Mouse (Mus musculus) neural tube, embryonic 10.5 days (tissue): ENCODE results near the gene Meaf6.

ENCODE experiments used
- DNase-seq: peaks from one replicate; pipeline ENCODE4 v3.0.0-alpha.2; 2017; ENCODE audit warnings: low spot score; ENCODE audit errors: extremely low spot score

Gene Meaf6

DNA sequence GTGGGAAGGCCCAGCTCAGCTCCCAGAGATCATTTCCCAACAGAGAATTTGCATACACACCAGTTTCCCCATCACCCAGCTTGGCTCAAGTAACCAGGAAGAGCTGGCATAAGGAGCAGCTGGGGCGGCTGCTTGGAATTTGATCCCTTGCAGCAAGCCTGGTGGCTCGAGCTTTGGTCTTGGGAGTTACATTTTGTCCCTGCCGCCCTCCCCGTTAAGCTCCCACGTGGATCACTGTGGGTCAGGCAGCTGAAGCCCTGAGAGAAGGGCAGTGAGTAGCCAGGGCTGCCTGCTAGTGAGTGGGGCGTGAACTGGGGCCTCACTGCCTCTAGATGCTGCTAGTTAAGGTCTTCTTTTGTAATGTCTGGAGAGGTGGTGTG, 30.8 kb downstream of the Meaf6 start:
- no peak for DNase-seq

DNA sequence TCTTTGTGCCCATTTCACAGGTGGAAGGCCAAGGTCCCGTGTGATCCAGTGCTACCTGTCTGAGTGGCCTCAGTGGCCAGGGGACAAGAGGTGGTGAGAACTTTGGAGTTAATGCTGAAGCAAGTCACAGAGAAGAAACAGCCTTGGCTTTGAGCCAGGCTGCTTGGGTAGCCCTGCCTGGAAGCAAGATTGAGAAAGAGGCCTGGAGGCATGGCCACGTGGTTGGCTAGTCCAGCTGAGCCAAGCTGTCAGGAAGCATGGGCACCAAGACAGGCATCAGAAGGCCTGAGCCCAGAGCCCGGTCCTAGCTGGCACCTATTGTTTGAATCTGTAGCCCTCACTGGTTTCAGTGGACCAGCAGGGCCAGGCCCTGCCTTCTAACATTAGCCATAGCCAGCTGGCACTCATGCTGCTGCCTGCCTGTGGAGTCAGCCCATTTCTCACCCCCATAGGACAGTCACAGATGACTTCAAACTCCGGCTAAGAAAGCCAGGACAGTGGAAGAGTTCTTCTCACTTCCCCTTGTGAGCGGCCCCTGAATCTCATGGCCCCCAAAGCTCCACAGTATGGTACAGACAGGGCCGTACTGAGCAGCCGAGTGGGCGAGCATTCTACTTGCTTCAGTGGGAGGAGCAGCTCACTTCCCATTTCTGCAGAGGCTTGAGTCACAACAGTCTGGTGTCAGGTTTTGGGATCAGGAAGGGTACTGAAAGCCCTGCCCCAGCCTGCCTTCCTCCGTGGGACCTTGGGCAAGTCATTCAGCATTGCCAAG, 31.3 kb downstream of the Meaf6 start:
- DNase-seq = no peak

DNA sequence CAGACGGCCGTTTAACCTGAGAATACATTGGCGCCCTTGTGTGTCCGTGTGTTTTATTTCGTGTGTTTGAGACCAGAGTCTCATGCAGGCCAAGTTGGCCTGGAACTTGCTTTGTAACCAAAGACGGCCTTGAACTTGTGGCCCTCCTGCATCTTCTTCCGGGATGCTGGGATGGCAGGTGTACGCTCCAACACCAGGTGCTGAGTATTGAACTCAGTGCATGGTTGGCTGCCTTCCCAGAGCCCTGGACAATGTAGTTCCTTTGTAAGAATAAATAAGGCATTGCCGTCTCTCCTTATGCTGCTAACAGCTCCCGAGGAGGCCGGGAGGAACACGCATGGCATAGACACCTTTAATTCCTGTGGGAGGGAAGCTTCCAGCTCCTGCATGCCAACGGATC, 32.0 kb downstream of the Meaf6 start:
- no peak for DNase-seq

DNA sequence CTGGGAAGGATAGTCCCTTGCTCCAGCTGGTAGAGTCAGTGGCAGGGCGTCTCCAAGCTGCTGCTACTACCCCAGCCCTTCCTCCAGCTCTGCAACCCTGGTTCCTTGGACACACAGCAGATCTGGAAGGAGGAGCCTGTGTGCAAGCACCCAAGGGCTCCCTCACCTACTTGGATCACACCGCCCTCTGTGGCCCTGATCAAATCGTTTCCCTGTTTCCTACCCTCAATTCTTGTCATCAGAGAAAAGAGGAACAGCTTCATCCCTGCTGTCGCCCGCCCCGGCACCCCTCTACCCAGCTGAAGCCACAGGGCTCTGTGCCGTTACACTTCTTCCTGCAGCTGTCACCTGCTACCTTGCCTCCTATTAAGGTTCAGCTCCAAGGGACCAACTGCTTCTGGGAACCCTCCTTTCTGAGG, 33.0 kb downstream of the Meaf6 start:
- no peak for DNase-seq

DNA sequence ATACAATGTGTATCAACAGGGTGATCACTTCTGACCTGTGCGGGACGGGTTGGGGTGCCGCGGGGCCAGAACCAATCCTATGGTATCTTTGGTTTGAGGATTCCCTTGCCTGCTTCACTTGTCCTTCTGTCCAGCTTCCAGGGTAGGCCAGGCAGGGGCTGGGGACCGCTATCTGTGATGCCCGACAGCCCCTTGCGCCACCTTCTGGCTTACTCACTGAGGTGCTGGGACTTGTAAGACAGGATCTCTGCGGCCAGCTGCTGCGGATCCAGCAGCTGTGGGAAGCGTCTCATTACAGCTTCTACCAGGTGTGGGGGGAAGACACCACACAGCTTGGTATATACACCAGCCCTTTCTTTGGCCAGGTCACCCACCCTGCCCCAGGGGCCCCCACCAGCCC, 34.1 kb downstream of the Meaf6 start:
- peak; percentile 39 for DNase-seq

DNA sequence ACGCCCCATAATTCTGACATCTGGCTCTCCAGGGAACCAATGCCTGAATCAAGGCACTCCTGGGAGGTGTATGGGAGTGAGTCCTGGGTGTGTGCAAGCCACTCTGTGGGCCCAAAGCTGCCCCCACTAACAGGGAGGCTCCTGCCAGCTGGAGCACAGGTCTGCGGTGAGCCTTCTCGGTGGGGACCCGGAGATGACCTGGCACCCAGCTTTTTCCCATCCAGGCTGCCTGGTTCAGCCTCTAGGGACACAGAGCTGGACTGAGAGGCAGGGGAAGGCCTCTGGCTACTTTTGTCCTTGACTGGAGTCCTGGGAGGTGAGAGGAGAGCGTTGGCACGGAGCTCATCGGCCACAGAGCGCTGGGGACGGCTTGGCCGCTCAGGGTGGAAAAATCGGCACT, 34.8 kb downstream of the Meaf6 start:
- DNase-seq = no peak

DNA sequence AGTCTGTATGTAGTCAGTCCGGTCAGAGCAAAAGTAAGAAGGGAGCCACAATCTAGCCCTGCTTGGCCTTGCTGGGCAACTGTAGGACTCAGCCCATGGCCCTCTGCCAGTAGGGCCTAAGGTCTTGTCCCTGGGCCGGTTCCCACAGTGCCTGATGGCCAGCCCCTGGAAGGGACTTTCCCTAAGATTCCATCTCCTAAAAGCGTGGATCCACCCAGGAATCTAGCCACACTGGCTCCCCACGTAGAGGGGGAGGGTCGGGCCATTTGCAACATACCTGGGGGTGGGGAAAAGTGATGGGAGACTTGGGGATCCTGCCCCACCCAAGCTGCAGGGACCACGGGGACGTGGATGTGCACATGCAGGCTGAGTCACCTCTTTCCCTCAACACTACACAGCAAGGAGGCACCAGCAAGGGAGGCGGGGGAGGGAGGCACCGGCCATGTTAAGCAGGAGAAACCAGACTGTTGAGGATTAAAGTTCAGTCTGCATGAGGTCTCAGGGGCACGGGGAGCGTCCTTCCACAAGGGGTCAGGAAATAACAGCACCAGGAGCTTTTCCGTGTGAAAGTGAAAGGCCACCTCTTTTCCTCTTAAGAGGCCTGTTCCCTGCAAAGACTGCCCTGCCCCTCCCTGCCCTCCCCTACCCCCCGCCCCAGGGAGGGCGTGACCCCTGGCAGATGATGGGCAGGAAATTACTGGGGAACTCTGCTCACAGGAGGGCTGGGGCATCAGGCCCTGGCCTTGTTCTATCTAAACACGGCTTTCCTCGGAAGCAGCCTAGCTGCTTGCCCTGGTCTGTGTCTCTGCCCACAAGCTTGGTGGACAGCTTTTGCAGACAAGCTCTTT, 37.7 kb downstream of the Meaf6 start:
- DNase-seq = peak; percentile 35

DNA sequence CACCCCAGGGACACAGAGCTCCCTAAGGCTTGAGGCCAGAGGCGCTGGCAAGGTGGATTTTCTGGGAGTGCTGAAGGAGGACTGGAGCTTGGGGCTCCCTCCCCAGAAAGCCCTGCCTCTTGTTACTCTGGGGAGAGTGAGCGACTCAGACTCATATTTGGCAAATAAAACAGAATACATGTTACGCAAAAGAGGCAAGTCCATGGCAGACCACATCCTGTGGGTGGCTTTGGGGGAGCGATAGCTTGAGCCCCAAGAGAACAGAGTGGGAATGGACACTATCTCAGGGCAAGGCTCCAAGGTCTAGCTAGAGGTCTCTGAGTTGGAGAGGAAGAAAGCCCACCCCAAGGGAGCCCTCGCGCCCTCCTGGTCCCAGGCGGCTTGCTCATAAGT, 38.3 kb downstream of the Meaf6 start:
- no peak for DNase-seq

DNA sequence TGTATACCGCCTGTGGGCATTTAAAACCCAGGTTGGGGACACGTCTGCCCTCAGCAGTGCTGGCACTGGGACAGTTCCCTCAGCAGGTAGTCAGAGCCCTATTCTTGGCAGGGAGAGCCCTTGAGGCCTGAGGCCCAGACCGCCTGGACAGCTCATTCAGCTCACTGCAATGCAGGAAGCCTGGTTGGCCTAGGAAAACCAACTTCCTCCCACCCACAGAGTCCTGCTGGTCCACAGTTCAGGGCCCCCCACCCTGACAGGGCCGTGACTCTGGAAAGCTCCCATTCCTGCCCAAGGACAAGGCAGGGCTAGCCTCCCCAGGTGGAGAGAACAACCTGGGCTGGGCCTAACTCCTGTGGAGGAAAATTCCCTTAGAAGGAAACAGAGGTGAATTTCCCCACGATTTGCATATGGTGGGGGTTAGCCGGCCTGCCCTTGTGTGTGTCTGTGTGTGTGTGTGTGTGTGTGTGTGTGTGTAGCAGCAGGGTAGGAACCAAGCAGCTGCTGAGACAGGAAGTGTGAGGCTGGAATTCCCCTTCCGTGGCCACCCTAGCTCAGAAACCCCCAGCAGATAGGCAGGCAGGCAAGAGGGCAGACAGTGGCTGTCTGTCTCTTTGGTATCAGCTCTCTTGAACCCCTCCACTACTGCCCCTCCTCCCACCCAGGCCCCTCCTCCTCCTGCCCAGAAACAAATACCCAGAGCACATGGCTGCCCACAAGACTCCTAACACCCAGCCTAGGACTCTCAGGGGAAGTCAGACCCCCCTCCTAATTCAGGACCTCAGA, 39.7 kb downstream of the Meaf6 start:
- DNase-seq = no peak

DNA sequence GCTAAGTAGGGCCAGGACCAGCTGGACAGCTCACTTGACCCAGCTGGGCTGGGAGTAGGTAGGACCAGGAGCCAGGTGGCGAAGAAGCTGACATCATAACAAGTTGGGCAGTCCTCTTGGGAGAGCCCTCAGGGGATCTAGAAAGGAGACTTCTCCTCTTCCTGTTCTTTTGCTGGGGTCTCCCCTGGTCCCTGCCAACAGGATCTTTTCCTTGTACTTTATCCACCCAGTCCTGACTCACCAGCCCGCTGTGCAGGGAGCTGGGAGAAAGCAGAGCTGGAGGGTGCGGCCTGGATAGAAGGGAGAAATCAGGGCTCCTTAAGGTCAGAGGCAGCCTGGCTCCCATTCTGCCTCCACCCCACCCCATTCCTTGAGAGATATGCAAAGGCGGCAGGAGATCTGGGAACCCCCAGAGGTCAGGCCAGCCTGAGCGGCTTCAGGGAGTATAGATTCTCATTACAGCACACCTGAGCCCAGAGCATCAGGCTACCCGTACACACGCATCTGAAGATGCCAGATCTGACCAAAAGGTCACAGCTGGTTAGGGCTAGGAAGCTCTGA, 40.5 kb downstream of the Meaf6 start:
- no peak for DNase-seq

DNA sequence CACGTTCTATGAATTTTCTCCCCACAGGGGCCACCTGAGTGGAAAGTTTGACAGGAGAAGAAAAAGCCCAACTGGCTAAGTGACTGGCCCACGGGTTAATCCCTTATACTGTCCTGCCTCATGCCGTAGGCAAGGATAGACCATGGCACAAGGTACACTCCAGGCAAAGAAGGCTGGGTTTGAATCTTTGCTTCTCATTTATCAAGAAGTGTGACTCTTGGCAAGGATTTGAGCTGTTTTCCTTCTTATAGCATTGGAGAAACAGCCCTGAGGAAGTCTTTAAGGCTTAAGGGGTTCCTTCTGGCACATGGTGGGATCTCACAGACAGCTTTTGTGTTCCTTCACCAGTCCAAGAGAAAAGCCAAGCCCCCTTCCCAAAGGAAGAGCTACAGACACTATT, 41.3 kb downstream of the Meaf6 start:
- DNase-seq = no peak

DNA sequence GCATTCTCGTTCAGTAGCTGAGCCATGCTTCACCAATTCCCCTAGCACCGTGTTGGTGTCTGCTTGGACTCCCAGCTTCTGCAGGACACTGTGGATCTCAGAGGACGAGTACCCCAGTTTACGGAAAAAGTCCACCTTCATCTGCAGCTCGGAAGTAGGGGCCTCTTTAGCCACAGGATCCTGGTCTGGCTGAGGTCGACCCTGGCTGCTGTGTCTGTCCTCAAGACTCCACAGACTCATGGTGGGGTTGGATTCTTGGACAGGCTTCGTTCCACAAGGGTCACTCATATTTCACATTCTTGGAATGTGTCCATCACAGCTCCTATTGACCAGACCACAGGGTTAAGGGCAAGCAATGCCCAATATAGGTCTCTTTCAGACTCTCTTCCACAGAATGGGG, 41.8 kb downstream of the Meaf6 start:
- no peak for DNase-seq

DNA sequence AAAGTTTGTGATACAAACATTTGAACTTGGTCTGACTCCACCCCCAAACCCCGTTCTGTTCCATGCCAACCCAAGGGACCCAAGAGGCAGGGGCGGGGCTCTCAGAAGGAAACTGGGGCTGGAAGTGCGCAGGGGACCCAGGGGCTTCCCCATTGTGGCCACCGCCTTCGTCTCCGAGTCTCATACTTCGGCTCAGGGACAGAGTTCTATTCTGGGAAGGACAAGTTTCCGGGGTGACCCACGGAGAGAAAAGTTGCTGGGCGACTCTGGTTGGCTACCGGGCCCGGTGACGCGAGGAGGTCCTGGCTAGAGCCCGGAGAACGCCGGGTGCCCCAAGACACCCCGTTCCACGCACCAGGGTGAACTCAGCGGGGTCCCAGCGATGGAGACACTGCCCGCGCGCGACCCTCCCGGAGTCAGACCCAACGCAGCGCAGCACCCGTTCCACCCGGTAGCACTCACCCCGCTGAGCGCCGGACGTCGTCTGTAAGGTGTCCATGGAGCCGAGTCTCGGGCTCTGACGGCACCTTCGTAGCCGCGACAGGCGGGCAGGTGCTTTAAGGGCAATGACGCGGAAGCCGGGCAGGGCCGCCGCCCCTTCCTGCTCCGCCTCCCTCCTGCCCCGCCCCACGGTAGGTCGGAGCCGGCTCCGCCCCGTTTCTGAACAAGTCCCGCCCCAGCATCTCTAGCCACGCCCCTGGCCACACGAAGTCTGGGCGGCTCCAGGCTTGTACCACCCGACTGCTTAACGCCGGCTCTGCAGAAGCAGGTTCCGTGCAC, 42.6 kb downstream of the Meaf6 start, which contains the start of gene Zc3h12a:
Zc3h12a (minus strand) TSS at position 536 of the 780 bp plus-strand sequence.
- peak; percentile 85 for DNase-seq

DNA sequence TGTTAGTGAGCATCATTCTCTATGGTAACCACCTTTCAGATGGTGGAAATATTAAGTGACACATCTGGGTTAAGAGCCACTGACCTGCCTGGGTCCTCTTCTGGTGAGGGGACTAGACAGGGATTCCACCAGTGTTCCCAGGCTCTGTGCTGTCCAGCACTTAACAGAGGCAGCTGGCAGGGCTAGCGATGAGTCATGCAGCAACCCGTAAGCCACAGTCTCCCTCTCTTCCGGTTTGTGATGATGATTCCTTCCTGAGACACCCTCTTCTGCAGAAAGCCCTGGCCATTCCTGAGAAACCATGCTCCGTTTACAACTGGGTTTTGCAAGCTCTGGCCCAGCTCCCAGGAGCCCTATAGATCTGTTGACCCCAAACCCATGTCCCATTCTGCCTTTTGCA, 46.6 kb downstream of the Meaf6 start:
- DNase-seq = no peak

DNA sequence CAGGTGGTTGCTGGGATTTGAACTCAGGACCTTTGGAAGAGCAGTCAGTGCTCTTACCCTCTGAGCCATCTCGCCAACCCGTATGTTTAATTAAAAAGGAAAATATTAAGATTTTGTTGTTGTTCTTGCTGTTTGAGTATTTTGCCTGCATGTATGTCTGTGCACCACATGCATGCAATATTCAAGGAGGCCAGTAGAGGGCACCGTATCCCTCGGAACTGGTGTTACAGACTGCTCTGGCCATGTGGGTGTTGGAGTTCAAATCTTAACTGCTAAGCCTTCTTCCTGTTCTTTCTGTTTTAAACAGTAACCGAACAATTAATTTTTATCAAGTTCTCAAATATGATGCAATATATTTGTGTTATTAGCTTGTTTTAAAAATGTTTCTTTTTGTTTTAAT, 47.5 kb downstream of the Meaf6 start:
- peak; percentile 66 for DNase-seq

DNA sequence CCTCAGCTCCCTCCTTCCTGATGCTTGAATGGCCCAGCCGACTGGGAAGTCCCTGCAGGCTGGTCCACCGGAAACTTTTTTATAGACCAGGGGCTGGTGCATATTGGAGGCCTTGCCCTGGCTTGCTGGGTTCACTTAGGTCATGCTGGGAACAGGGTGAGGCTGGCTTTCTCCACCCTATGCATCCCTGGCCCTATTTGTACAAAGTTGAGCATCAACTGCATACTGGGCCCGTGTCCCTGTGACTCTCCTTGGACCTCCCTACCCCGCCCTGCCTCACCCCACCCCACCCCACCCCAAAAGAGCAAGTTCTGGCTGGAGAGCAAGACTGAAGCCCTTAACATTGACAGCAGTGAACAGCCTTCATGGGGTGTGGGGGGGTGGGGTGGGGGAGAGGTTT, 49.3 kb downstream of the Meaf6 start:
- DNase-seq = no peak

DNA sequence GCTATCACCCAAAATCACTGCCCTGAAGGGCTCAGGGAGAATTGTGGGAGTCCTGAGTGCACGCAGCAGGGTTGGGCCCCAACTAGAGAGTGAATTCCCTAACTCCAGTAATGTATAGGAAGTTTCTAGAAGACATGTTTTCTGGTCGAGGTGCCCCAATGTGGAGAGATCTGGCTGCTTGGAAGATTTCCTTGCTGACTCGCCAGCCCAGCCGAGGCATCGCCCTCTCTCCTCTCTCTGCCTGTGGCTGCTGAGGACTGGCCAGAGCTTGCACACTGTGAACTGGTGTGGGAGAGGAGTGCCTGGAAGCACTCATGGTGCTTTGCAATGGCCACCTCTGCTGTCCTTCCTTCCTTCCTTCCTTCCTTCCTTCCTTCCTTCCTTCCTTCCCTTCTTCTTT, 49.7 kb downstream of the Meaf6 start:
- DNase-seq = no peak

DNA sequence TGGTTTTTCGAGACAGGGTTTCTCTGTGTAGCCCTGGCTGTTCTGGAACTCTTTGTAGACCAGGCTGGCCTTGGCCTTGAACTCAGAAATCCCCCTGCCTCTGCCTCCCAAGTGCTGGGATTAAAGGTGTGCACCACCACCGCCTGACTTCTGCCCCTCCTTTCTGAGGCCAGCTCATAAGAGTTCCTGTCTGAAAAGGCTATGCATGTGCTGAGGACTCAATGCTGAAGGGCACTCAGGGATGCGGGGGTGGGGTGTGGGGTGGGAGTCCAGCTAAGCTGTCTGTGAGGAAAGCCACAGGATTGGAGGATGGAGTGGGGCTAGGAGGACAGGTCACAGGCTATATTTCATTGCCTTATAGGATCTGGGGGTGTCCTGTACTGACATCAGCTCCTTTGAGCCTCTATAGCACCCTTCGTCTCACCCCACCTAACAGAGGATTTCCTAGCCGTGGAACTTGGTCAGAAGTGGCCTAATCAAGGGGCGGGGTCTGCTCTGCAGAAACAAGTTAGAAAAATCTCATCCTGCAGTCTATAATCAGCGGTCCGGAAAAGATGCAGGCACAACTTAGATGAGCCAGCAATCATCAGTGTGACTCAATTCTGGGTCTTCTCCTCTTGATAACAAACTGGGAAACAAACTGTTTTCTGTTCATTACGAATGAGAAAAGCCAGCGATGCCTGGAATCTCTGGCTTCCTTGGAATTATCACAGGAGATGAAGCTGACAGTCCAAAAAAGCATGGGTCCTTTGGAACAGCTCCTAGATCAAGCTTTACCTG, 50.3 kb downstream of the Meaf6 start:
- no peak for DNase-seq

DNA sequence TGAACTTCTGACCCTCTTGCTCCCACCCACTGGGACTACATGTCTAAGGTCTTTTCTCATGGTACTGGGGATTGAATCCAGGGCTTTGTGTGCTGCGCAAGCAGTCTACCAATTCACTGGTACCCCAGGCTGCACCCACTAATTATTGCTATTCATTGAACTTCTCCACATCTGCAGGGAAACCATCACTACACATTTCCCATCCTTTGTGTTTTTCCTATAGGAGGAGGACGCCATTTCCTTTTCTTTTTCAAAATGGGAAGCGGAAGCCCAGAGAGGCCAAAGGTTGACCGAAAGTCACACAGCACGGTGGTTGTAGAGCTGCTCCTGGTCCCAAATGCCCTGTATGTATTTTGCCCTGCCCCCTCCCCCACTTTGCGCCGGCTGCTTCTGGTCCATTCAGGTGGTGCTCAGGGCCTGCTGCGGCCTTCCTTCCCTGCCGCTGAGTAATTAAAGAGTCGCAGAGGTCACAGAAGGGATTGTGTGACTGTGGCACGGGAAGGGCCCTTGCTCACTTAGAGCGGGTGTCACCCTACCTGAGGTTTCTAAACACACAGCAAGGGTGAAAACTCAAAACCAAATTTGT, 51.5 kb downstream of the Meaf6 start:
- no peak for DNase-seq

DNA sequence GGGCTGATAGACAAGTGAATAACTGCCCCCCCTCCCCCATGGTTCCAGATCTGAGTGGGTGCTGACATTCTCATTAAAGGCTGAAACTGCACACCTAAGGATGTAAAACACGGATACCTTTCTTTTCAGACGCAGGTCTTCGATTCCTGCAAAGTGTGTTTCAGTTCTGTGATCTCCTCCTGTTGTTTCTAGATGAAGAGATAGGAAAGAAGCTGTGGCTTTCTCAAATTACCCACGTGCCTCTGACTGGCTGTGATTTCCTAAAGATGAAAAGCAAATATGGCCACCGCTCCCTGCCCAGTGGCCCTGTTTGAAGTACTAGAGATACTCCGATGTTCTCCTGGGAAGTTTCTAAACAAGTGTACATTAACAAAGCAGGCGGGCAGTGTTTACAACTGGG, 53.4 kb downstream of the Meaf6 start:
- DNase-seq = no peak
